Mouse (Mus musculus): ENCODE results near the gene Sprr2e. TPM values are rescaled to one million over a fixed set of nuclear protein-coding genes. Genes with fewer than 3 reads are reported as not detected.

Gene Sprr2e
- polyA plus RNA-seq, 1 experiment from 2014 or later = not detected

DNA sequence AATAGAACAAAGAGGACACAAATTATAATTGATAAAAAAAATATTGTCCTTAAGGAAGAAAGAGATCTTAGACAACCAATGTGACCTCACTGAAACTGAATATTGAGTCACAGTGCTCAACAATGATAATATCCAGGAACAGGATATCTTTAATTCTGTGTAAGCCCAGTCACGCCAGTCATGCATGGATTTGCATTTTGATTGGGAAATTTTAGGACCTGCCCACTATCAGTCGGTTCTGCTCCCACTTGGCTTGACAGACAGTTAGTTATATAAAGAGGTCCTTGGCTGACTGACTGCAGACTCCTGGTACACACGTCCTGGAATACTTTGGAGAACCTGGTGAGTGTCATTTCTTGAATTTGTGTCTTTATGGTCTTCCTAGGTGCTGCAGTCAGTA, 12.9 kb downstream of the Sprr2e start, which contains the start of gene Sprr2f:
Gene Sprr2f, plus strand, starts transcription at position 301 of the 400 bp plus-strand sequence.
- ATAC-seq (no peak), DNase-seq (ENCODE audit: low spot score) (no peak)
- Histone ChIP-seq H3K4me1 (ENCODE audit: insufficient read depth, low read depth, low read length) (no peaks in the 10 kb centered on the region), H3K4me3 (ENCODE audit: low read depth, low read length) (no peak within 1 kb of the TSS), H3K27me3 (replicated peaks; ENCODE audit: insufficient read depth, low read length) (no peaks in the 10 kb centered on the region), H3K27ac (ENCODE audit: low read length) (no peak within 1 kb of the TSS), H3K4me2 (replicated peaks; ENCODE audit: low read depth, low read length) (no peak within 1 kb of the TSS), H3K36me3 (ENCODE audit: insufficient read depth, low read length) (no peaks in the 10 kb centered on the region), H3K9ac (replicated peaks; ENCODE audit: low read depth) (no peak within 1 kb of the TSS), H3K9me3 (ENCODE audit: low read length) (no peaks in the 10 kb centered on the region)
- 60% methylated on average over 3 of the region's 3 CpGs for WGBS
- TF ChIP-seq CTCF (IDR thresholded peaks at IDR 0.05) (no peak), EP300 (IDR thresholded peaks at IDR 0.05) (no peak)

DNA sequence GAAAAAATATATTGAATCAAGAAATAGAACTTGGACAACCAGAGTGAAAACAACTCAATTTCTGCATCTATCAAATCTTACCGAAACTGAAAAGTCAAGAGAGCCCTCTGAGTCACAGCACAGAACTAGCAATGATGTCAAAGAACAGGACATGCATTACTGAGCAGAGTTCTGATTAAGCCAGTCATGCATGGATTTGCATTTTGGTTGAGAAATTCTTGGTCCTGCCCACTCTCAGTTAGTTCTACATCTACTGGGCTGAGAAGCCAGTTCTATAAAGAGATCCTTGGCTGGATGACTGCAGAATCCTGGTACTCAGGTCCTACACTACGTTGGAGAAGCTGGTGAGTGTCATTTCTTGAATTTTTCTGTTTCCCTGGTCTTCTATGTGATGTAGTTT, 21.7 kb downstream of the Sprr2e start:
- no peak for ATAC-seq

DNA sequence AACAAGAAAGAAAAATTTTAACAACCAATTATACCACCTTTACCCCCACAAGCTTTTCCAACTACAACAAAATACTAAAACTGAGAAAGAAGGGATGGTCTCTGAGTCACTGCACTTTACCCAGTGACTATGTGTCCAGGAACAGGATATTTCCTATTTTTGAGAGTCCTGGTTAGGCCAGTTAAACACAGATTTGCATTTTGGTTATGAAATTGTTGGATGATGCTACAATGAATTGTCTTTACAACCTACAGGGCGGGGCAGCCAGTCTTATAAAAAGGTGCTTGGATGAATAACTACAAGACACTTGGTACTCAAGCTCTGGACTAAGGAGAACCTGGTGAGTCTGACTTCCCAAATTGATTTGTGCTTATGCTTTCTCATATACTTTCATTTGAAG, 33.4 kb downstream of the Sprr2e start, which contains the start of gene Sprr2h:
Gene Sprr2h, plus strand, starts transcription at position 301 of the 400 bp plus-strand sequence.
- no peaks in the 10 kb centered on the region for H3K4me1 ChIP-seq (ENCODE audit: insufficient read depth, low read depth, low read length)

More for the DNA sequence above, 21.7 kb downstream of the Sprr2e start:
- Histone ChIP-seq H3K27me3 (replicated peaks; ENCODE audit: insufficient read depth, low read length) (no peaks in the 10 kb centered on the region), H3K4me2 (replicated peaks; ENCODE audit: low read depth, low read length) (no peak overlapping the region), H3K9ac (replicated peaks; ENCODE audit: low read depth) (no peak overlapping the region), H3K36me3 (ENCODE audit: insufficient read depth, low read length) (no peaks in the 10 kb centered on the region), H3K4me1 (ENCODE audit: insufficient read depth, low read depth, low read length) (no peaks in the 10 kb centered on the region), H3K4me3 (ENCODE audit: low read depth, low read length) (no peak overlapping the region), H3K27ac (ENCODE audit: low read length) (no peak overlapping the region), H3K9me3 (ENCODE audit: low read length) (no peaks in the 10 kb centered on the region)
- DNase-seq (ENCODE audit: low spot score) = no peak
- TF ChIP-seq CTCF (IDR thresholded peaks at IDR 0.05) (no peak), EP300 (IDR thresholded peaks at IDR 0.05) (no peak)
- 60% methylated on average over 2 of the region's 2 CpGs for whole genome bisulfite sequencing

DNA sequence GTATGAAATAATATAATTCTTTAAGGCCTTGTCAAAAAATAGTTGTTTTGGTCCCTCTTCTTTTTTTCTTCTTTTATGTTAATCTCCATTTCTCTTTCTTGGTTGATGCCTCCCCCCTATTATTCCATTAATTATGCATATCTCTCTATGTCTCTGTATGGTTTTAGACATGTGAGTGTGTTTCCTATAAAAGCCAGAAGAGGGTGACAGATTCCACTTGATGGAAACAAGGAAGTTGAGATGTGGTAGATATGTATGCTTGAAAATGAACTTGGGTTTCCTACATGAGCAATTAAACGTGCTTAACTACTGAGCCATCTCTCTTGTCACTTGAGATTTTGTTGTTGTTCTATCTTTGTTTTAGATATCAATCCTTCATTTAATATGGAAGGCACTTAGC, 42.4 kb downstream of the Sprr2e start:
- DNase-seq (ENCODE audit: low spot score) (peak; percentile 10), ATAC-seq (no peak)
- Histone ChIP-seq H3K4me2 (replicated peaks; ENCODE audit: low read depth, low read length) (no peak overlapping the region), H3K4me3 (ENCODE audit: low read depth, low read length) (no peak overlapping the region), H3K36me3 (ENCODE audit: insufficient read depth, low read length) (no peaks in the 10 kb centered on the region), H3K9me3 (ENCODE audit: low read length) (no peaks in the 10 kb centered on the region), H3K4me1 (ENCODE audit: insufficient read depth, low read depth, low read length) (no peaks in the 10 kb centered on the region), H3K27ac (ENCODE audit: low read length) (no peak overlapping the region), H3K27me3 (replicated peaks; ENCODE audit: insufficient read depth, low read length) (no peaks in the 10 kb centered on the region), H3K9ac (replicated peaks; ENCODE audit: low read depth) (no peak overlapping the region)
- TF ChIP-seq CTCF (IDR thresholded peaks at IDR 0.05) (peak; percentile 45), EP300 (IDR thresholded peaks at IDR 0.05) (no peak)
- 36% methylated on average over 1 of the region's 1 CpGs for WGBS

More for the DNA sequence above, 33.4 kb downstream of the Sprr2e start, which contains the start of gene Sprr2h:
- no peak within 1 kb of the TSS for H3K27ac ChIP-seq (ENCODE audit: low read length)
- no peak within 1 kb of the TSS for H3K4me3 ChIP-seq (ENCODE audit: low read depth, low read length)
- no peaks in the 10 kb centered on the region for H3K27me3 ChIP-seq (replicated peaks; ENCODE audit: insufficient read depth, low read length)
- ATAC-seq (no peak), DNase-seq (ENCODE audit: low spot score) (no peak)
- no peak within 1 kb of the TSS for H3K9ac ChIP-seq (replicated peaks; ENCODE audit: low read depth)
- TF ChIP-seq EP300 (IDR thresholded peaks at IDR 0.05) = no peak
- TF ChIP-seq CTCF (IDR thresholded peaks at IDR 0.05) = no peak
- 76% methylated on average over 1 of the region's 1 CpGs for WGBS
- no peak within 1 kb of the TSS for H3K4me2 ChIP-seq (replicated peaks; ENCODE audit: low read depth, low read length)
- H3K9me3 ChIP-seq (ENCODE audit: low read length) = no peaks in the 10 kb centered on the region
- H3K36me3 ChIP-seq (ENCODE audit: insufficient read depth, low read length) = no peaks in the 10 kb centered on the region

Other genes starting within 250 kb of the Sprr2e start
- not detected in 2 replicates for gene Prr9, start 228.2 kb upstream of the Sprr2e start, polyA plus RNA-seq (2015; fragmentation: Nextera tagmentation; extraction: Ambion mirVana)
- not detected in 2 replicates for gene Lelp1, start 209.4 kb upstream of the Sprr2e start, polyA plus RNA-seq (2015; fragmentation: Nextera tagmentation; extraction: Ambion mirVana)
- gene Sprr2a1, start 136.3 kb upstream of the Sprr2e start, polyA plus RNA-seq (2015; fragmentation: Nextera tagmentation; extraction: Ambion mirVana) = 0.05 and 0.06 TPM in 2 replicates
- 0.41 TPM in 1 of 2 replicates, not detected in the other for gene Sprr2a2, start 136.2 kb upstream of the Sprr2e start, polyA plus RNA-seq (2015; fragmentation: Nextera tagmentation; extraction: Ambion mirVana)
- gene Sprr2a3, start 66.7 kb upstream of the Sprr2e start, polyA plus RNA-seq (2015; fragmentation: Nextera tagmentation; extraction: Ambion mirVana) = not detected in 2 replicates
- not detected in 2 replicates for gene Sprr2b, start 35.5 kb upstream of the Sprr2e start, polyA plus RNA-seq (2015; fragmentation: Nextera tagmentation; extraction: Ambion mirVana)
- not detected in 2 replicates for gene Sprr2d, start 13.0 kb upstream of the Sprr2e start, polyA plus RNA-seq (2015; fragmentation: Nextera tagmentation; extraction: Ambion mirVana)
- not detected in 2 replicates for gene Sprr2f, start 13.0 kb downstream of the Sprr2e start, polyA plus RNA-seq (2015; fragmentation: Nextera tagmentation; extraction: Ambion mirVana)
- gene Sprr2h, start 33.5 kb downstream of the Sprr2e start, polyA plus RNA-seq (2015; fragmentation: Nextera tagmentation; extraction: Ambion mirVana) = not detected in 2 replicates
- not detected in 2 replicates for gene Sprr2i, start 55.8 kb downstream of the Sprr2e start, polyA plus RNA-seq (2015; fragmentation: Nextera tagmentation; extraction: Ambion mirVana)
- not detected in 2 replicates for gene Sprr2j-ps, start 65.9 kb downstream of the Sprr2e start, polyA plus RNA-seq (2015; fragmentation: Nextera tagmentation; extraction: Ambion mirVana)
- gene Gm9774, start 77.3 kb downstream of the Sprr2e start, polyA plus RNA-seq (2015; fragmentation: Nextera tagmentation; extraction: Ambion mirVana) = 7.4 TPM in 2 replicates
- gene Sprr2k, start 80.4 kb downstream of the Sprr2e start, polyA plus RNA-seq (2015; fragmentation: Nextera tagmentation; extraction: Ambion mirVana) = not detected in 2 replicates
- not detected in 2 replicates for gene Sprr1b, start 86.6 kb downstream of the Sprr2e start, polyA plus RNA-seq (2015; fragmentation: Nextera tagmentation; extraction: Ambion mirVana)
- not detected in 2 replicates for gene Sprr3, start 106.6 kb downstream of the Sprr2e start, polyA plus RNA-seq (2015; fragmentation: Nextera tagmentation; extraction: Ambion mirVana)
- gene Sprr1a, start 133.8 kb downstream of the Sprr2e start, polyA plus RNA-seq (2015; fragmentation: Nextera tagmentation; extraction: Ambion mirVana) = 2.0 and 2.7 TPM in 2 replicates
- gene Sprr4, start 148.3 kb downstream of the Sprr2e start, polyA plus RNA-seq (2015; fragmentation: Nextera tagmentation; extraction: Ambion mirVana) = not detected in 2 replicates
- not detected in 2 replicates for gene 2310046K23Rik, start 182.4 kb downstream of the Sprr2e start, polyA plus RNA-seq (2015; fragmentation: Nextera tagmentation; extraction: Ambion mirVana)
- gene Ivl, start 221.6 kb downstream of the Sprr2e start, polyA plus RNA-seq (2015; fragmentation: Nextera tagmentation; extraction: Ambion mirVana) = 2.2 and 3.4 TPM in 2 replicates
- gene Smcp, start 236.9 kb downstream of the Sprr2e start, polyA plus RNA-seq (2015; fragmentation: Nextera tagmentation; extraction: Ambion mirVana) = not detected in 2 replicates